Mouse (Mus musculus): ENCODE measurements around the gene Dop1b. TPM values are rescaled to one million over a fixed set of nuclear protein-coding genes. Genes with fewer than 3 reads are reported as not detected.
"Not testable (repeated sequence)": the region's sequence is repeated elsewhere in the genome, so short reads cannot be mapped to it uniquely, and the experiment has no call there.

Dop1b gene
- total RNA-seq (2021) = 10 to 100 TPM; 28.6 to 48.7 TPM
- long read RNA-seq, experiment 1, full-length matches to known transcripts = 3 of 13 reads
- long read RNA-seq, experiment 1, partial matches to known transcripts = 3 of 13 reads
- long read RNA-seq, experiment 1, other reads (novel, unspliced or antisense) = 7 of 13 reads
- long read RNA-seq, experiment 2, full-length matches to known transcripts = 2 of 12 reads
- long read RNA-seq, experiment 2, partial matches to known transcripts = 3 of 12 reads
- long read RNA-seq, experiment 2, other reads (novel, unspliced or antisense) = 7 of 12 reads

- TF ChIP-seq CTCF (IDR thresholded peaks at IDR 0.05) = no peak
- Histone ChIP-seq H3K27ac (peak within 1 kb of the TSS; percentile 93), H3K4me3 (peak within 1 kb of the TSS; percentile 84)
- intact Hi-C loops (cut with DNase I) = no loop called here
- DNase-seq = peak; percentile 100
Measured at GRCm38 (mm10) chr16:93711411-93712188, at the start of gene Dop1b. Gene Dop1b, plus strand, starts transcription at chr16:93711904.

- no peak overlapping the region for H3K27ac ChIP-seq
- TF ChIP-seq CTCF (IDR thresholded peaks at IDR 0.05) = no peak
- H3K4me3 ChIP-seq = no peak overlapping the region
- DNase-seq = no peak
- intact Hi-C loops (cut with DNase I) = no loop called here
Measured at GRCm38 (mm10) chr16:93667976-93668375, 43.7 kb upstream of the Dop1b start.

GRCm38 (mm10) chr16:93669521-93669920 lies 42.2 kb upstream of the Dop1b start:
- no peak overlapping the region for H3K27ac ChIP-seq

DNA sequence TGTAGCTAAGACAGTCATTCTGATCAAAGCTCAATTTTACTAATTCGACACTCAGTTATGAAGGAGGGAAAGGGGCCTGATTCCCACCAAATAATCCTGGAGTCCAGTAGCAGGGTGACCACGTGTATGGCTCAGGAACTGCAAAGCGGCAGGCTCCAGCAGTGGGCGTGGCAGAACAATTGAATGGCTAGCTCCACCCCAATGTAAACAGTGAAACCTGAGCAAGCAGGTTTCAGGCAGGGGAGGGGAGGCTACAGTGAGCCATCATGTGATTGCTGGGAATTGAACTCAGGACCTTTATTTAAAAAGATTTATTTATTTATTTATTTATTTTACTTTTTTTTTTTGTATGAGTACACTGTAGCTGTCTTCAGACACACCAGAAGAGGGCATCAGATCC lies 41.2 kb upstream of the Dop1b start:
- intact Hi-C loops (cut with DNase I); H3K4me3 ChIP-seq; DNase-seq; H3K27ac ChIP-seq: not testable (repeated sequence)

More at GRCm38 (mm10) chr16:93669521-93669920, 42.2 kb upstream of the Dop1b start:
- no peak overlapping the region for H3K4me3 ChIP-seq
- no peak for DNase-seq
- no peak for TF ChIP-seq CTCF (IDR thresholded peaks at IDR 0.05)
- intact Hi-C loops (cut with DNase I) = no loop called here

- TF ChIP-seq CTCF (IDR thresholded peaks at IDR 0.05) = peak; percentile 43
- no peak for DNase-seq
- H3K27ac ChIP-seq = no peak overlapping the region
- H3K4me3 ChIP-seq = no peak overlapping the region
- intact Hi-C loops (cut with DNase I) = no loop called here
Measured at GRCm38 (mm10) chr16:93671064-93671463, 40.6 kb upstream of the Dop1b start.

DNA sequence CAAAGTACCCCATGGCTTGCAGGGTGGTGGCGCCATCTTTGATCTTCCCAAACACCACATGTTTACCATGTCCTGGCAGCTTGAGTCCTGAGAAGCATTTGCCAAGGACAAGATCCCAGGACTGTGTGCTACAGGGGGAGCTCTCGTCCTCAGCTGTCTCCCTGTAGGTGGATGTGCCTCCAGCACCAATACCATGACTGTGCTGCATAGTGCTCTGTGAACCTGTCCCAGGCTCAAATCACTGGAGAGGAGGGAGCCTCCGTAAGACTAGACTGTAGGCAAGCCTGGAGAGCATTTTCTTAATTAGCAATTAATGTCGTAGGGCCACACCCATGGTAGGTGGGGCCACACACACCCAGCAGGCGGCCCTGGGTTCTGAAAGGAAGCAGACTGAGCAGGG lies 35.3 kb upstream of the Dop1b start:
- TF ChIP-seq CTCF (IDR thresholded peaks at IDR 0.05) = no peak
- intact Hi-C loops (cut with DNase I) = no loop called here
- H3K27ac ChIP-seq = no peak overlapping the region
- no peak overlapping the region for H3K4me3 ChIP-seq
- DNase-seq = no peak

- Histone ChIP-seq H3K27ac (no peak overlapping the region), H3K4me3 (no peak overlapping the region)
- 0 out of 2 replicates have a peak, but pooled peaks have one; percentile 13 for TF ChIP-seq CTCF (IDR thresholded peaks at IDR 0.05)
- intact Hi-C loops (cut with DNase I) = no loop called here
- DNase-seq = no peak
Measured at GRCm38 (mm10) chr16:93678206-93678605, 33.5 kb upstream of the Dop1b start.

- no peak overlapping the region for H3K4me3 ChIP-seq
- DNase-seq = no peak
- no peak overlapping the region for H3K27ac ChIP-seq
- TF ChIP-seq CTCF (IDR thresholded peaks at IDR 0.05) = no peak
- intact Hi-C loops (cut with DNase I) = no loop called here
Measured at GRCm38 (mm10) chr16:93679165-93679564, 32.5 kb upstream of the Dop1b start.

GRCm38 (mm10) chr16:93682156-93682688 lies 29.5 kb upstream of the Dop1b start:
- Histone ChIP-seq H3K4me3 (peak overlapping the region; percentile 82), H3K27ac (peak overlapping the region; percentile 77)
- intact Hi-C loops (cut with DNase I) = loop anchor here (10.0 kb wide), 2 partner anchors 83 to 173 kb away; no protein-coding TSS in a partner anchor
- no peak for TF ChIP-seq CTCF (IDR thresholded peaks at IDR 0.05)
- DNase-seq = no peak

GRCm38 (mm10) chr16:93682689-93683507 lies 28.8 kb upstream of the Dop1b start, which contains the start of gene Cbr3:
Gene Cbr3, plus strand, starts transcription at chr16:93683215.
- peak; percentile 83 for DNase-seq
- H3K4me3 ChIP-seq = peak within 1 kb of the TSS; percentile 82
- H3K27ac ChIP-seq = peak within 1 kb of the TSS; percentile 77
- intact Hi-C loops (cut with DNase I) = loop anchor here (10.0 kb wide), 2 partner anchors 82 to 172 kb away; no protein-coding TSS in a partner anchor
- TF ChIP-seq CTCF (IDR thresholded peaks at IDR 0.05) = peak; percentile 72

- H3K27ac ChIP-seq = peak overlapping the region; percentile 77
- peak overlapping the region; percentile 82 for H3K4me3 ChIP-seq
- peak; percentile 66 for DNase-seq
- no peak; the same call in 1 of the 2 replicates for TF ChIP-seq CTCF (IDR thresholded peaks at IDR 0.05)
- intact Hi-C loops (cut with DNase I) = loop anchor here (10.0 kb wide), 2 partner anchors 81 to 171 kb away; no protein-coding TSS in a partner anchor
Measured at GRCm38 (mm10) chr16:93683508-93684236, 28.0 kb upstream of the Dop1b start.

Measured in gastrocnemius, adult 2 months (tissue).